Comparison of ENCODE assay signal across 8 mouse cellular contexts in the genomic region with DNA sequence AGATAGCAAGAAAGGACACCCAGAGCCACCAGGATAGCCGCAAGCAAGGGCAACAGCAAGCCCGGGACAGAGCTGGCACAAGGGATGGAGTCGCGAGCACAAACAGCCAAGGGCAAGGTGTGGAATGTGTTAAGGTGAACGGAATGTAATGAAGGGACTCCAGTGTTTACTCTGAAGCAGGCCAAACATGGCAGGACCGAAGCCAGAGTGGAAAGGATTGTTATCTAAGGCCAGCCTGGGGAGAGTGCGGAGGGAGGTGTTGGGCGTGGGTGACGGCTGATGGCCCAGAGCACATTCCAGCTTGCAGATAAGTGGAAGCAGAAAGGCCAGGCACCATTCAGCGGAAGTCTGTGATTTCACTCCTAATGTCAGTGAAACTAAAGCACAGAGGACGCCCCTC.
DNase-seq lines count a peak whose midpoint lies in the region; ATAC-seq and TF ChIP-seq lines count a peak whose summit lies in the region.

No protein-coding gene starts in this region.

- peaks cover 51% of the 10 kb centered on the region for H3K4me1 ChIP-seq in G1E (ENCODE audit: insufficient read depth, low read depth, low read length)
- H3K4me1 ChIP-seq in kidney, embryonic 14.5 days (ENCODE audit: control insufficient read depth, insufficient read depth, low read length), result peaks cover 20% of the 10 kb centered on the region
- peaks cover 10% of the 10 kb centered on the region for H3K4me1 ChIP-seq in lung, postnatal 0 days (ENCODE audit: insufficient read depth, low read depth, low read length)

- TF ChIP-seq EP300 in lung, postnatal 0 days (IDR thresholded peaks at IDR 0.05), result peak; percentile 96

- no peaks in the 10 kb centered on the region for H3K36me3 ChIP-seq in G1E (replicated peaks)
- no peaks in the 10 kb centered on the region for H3K36me3 ChIP-seq in kidney, embryonic 14.5 days (ENCODE audit: control insufficient read depth, insufficient read depth, low read length)
- no peaks in the 10 kb centered on the region for H3K36me3 ChIP-seq in lung, postnatal 0 days (ENCODE audit: insufficient read depth, low read length)

- peak; percentile 61 for ATAC-seq in G1E (ENCODE audit: extremely low read depth, insufficient number of reproducible peaks, low FRiP score, poor library complexity, severe bottlenecking)
- peak; percentile 38 for ATAC-seq in kidney, embryonic 14.5 days (ENCODE audit: low FRiP score, low TSS enrichment)
- ATAC-seq in lung, postnatal 0 days, result peak; percentile 98
- ATAC-seq in erythroblast, adult 5-6 weeks (replicated peaks; ENCODE audit: low FRiP score, poor library complexity, severe bottlenecking), result no peak

- H3K27ac ChIP-seq in kidney, embryonic 14.5 days (ENCODE audit: low read depth, low read length), result peak overlapping the region; percentile 81; the same call in 1 of the 2 replicates
- H3K27ac ChIP-seq in lung, postnatal 0 days (ENCODE audit: low read length), result peak overlapping the region; percentile 80

- no peak overlapping the region for H3K9ac ChIP-seq in kidney, embryonic 14.5 days (ENCODE audit: low read depth, low read length)
- H3K9ac ChIP-seq in lung, postnatal 0 days (replicated peaks; ENCODE audit: low read depth), result no peak overlapping the region

- no peaks in the 10 kb centered on the region for H3K9me3 ChIP-seq in G1E (replicated peaks)
- H3K9me3 ChIP-seq in kidney, embryonic 14.5 days (ENCODE audit: control insufficient read depth, low read length), result no peaks in the 10 kb centered on the region
- H3K9me3 ChIP-seq in lung, postnatal 0 days (ENCODE audit: low read length), result no peaks in the 10 kb centered on the region

- DNase-seq in G1E (ENCODE audit: low spot score), result peak; percentile 43
- DNase-seq in heart, adult 11 months, result peak; percentile 99
- DNase-seq in lung, postnatal 0 days (ENCODE audit: low spot score), result peak; percentile 94
- DNase-seq in layer of hippocampus, postnatal 25 days (ENCODE audit: extremely low spot score in 1 of 2, low spot score in 1 of 2), result no peak
- DNase-seq in frontal cortex, postnatal 14 days (ENCODE audit: low spot score in 2 of 2), result no peak
- DNase-seq in left cerebral cortex, adult 8-10 months (ENCODE audit: low spot score in 2 of 2), result no peak

- no peak overlapping the region for H3K4me2 ChIP-seq in kidney, embryonic 14.5 days (replicated peaks; ENCODE audit: low read depth, low read length)
- no peak overlapping the region for H3K4me2 ChIP-seq in lung, postnatal 0 days (replicated peaks; ENCODE audit: low read depth, low read length)

- H3K4me3 ChIP-seq in G1E (ENCODE audit: low read depth, low read length), result peak overlapping the region; percentile 51; the same call in 1 of the 2 replicates
- no peak overlapping the region for H3K4me3 ChIP-seq in kidney, embryonic 14.5 days (ENCODE audit: low read length)
- no peak overlapping the region for H3K4me3 ChIP-seq in lung, postnatal 0 days (ENCODE audit: low read depth, low read length)

- peaks cover under 1% of the 10 kb centered on the region; the same call in 1 of the 2 replicates for H3K27me3 ChIP-seq in G1E (ENCODE audit: insufficient read depth, low read length)
- no peaks in the 10 kb centered on the region for H3K27me3 ChIP-seq in kidney, embryonic 14.5 days (ENCODE audit: control insufficient read depth, insufficient read depth, low read length)
- H3K27me3 ChIP-seq in lung, postnatal 0 days (replicated peaks; ENCODE audit: insufficient read depth, low read length), result no peaks in the 10 kb centered on the region

- WGBS in kidney, embryonic 14.5 days, result 26% methylated on average over 11 of the region's 11 CpGs
- WGBS in lung, postnatal 0 days, result 16% methylated on average over 11 of the region's 11 CpGs

- TF ChIP-seq CTCF in G1E (IDR thresholded peaks at IDR 0.05; ENCODE audit: low read depth, low read length), result no peak
- no peak for TF ChIP-seq CTCF in lung, postnatal 0 days (IDR thresholded peaks at IDR 0.05)

Comparison
In these comparisons a context has a peak if more than half of its experiments do, and no peak if none do; other contexts are left out.
1. DNase-seq: peak in G1E (single experiment), heart, adult 11 months (single experiment) and lung, postnatal 0 days (single experiment); none in layer of hippocampus, postnatal 25 days (0 of 2), frontal cortex, postnatal 14 days (0 of 2) and left cerebral cortex, adult 8-10 months (0 of 2).